Mouse (Mus musculus): ENCODE results near the gene Cnpy2. TPM values are rescaled to one million over a fixed set of nuclear protein-coding genes. Genes with fewer than 3 reads are reported as not detected.
"Not testable (repeated sequence)": the region's sequence is repeated elsewhere in the genome, so short reads cannot be mapped to it uniquely, and the experiment has no call there.

Gene Cnpy2
- polyA plus RNA-seq, 1 experiment from 2014 or later, result 229 TPM

DNA sequence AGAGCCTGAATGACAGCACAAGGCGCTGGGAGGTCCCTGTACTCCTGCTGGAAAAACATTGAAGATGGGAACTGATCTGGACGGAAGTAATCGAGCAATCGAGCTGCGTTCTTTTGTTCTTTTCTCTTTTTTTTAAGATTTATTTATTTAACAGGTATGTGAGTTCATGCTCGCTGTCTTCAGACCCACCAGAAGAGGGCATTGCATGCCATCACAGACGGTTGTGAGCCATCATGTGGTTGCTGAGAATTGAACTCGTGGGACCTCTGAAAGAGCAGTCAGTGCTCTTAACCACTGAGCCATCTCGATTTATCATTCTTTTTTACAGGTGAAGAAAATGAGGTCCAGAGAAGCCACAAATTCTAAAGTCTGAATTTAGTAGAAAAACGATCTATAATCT, 5.4 kb downstream of the Cnpy2 start:
- Histone ChIP-seq H3K27me3 (ENCODE audit: control insufficient read depth, insufficient read depth, low read length) (no peaks in the 10 kb centered on the region), H3K27ac (ENCODE audit: low read depth, low read length) (no peak overlapping the region), H3K4me1 (replicated peaks; ENCODE audit: control insufficient read depth, insufficient read depth, low read length) (peaks cover 9% of the 10 kb centered on the region; the same call in 1 of the 2 replicates), H3K4me2 (replicated peaks; ENCODE audit: low read depth, low read length) (no peak overlapping the region), H3K9ac (ENCODE audit: low read depth, low read length) (no peak overlapping the region), H3K4me3 (ENCODE audit: low read depth, low read length) (no peak overlapping the region), H3K9me3 (ENCODE audit: control insufficient read depth, low read length) (no peaks in the 10 kb centered on the region), H3K36me3 (ENCODE audit: control insufficient read depth, insufficient read depth, low read length) (peaks cover 11% of the 10 kb centered on the region; the same call in 1 of the 2 replicates)
- no peak for DNase-seq (ENCODE audit: low spot score)
- no peak for ATAC-seq (ENCODE audit: low FRiP score)
- 91% methylated on average over 10 of the region's 10 CpGs for WGBS

DNA sequence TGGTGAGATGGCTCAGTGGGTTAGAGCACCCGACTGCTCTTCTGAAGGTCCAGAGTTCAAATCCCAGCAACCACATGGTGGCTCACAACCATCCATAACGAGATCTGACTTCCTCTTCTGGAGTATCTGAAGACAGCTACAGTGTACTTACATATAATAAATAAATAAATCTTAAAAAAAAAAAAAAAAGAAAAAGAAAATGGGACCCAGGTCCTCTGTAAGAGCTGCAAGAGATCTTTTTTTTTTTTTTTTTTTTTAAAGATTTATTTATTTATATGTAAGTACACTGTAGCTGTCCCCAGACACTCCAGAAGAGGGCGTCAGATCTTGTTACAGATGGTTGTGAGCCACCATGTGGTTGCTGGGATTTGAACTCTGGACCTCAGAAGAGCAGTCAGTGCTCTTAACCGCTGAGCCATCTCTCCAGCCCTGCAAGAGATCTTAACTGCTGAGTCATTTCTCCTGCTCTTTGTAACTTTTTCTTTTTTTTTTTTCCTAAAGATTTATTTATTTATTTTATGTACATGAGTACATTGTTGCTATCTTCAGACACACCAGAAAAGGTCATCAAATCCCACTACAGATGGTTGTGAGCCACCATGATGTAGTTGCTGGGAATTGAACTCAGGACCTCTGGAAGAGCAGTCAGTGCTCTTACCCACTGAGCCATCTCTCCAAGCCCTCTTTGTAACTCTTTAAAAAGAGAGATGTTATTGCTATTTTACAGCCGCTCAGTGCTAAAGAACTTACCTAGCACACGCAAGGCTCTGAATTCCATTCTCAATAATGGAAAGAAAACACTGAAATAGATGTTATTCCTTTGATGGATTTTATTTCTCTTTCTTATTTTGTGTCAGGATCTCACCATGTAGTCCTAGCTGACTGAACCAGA, 10.3 kb downstream of the Cnpy2 start:
- not testable (repeated sequence) for H3K4me1 ChIP-seq (replicated peaks; ENCODE audit: control insufficient read depth, insufficient read depth, low read length); H3K9me3 ChIP-seq (ENCODE audit: control insufficient read depth, low read length); H3K36me3 ChIP-seq (ENCODE audit: control insufficient read depth, insufficient read depth, low read length); H3K9ac ChIP-seq (ENCODE audit: low read depth, low read length); DNase-seq (ENCODE audit: low spot score); ATAC-seq (ENCODE audit: low FRiP score); H3K4me2 ChIP-seq (replicated peaks; ENCODE audit: low read depth, low read length); H3K27me3 ChIP-seq (ENCODE audit: control insufficient read depth, insufficient read depth, low read length); H3K27ac ChIP-seq (ENCODE audit: low read depth, low read length); H3K4me3 ChIP-seq (ENCODE audit: low read depth, low read length)
- WGBS, result 88% methylated on average over 6 of the region's 6 CpGs

DNA sequence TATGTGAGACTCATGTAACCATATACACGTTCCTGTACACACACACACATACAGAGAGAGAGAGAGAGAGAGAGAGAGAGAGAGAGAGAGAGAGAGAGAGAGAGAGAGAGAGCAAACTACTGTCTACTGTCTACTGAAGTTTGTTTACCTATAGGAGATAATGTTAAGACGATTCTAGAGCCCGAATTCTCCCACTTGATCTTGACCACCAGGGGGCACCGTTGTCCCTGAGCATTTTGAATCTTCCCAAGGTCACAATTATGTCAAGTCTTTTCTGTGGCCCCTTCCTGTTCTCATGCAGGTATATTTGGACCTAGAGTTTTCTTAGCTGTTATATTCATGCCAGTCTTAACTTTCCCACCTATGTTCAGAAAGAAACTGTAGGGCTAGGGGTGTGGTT, 13.3 kb downstream of the Cnpy2 start:
- Histone ChIP-seq H3K27ac (ENCODE audit: low read depth, low read length) (no peak overlapping the region), H3K4me1 (replicated peaks; ENCODE audit: control insufficient read depth, insufficient read depth, low read length) (0 out of 2 replicates have a peak, but pooled peaks cover 2% of the 10 kb centered on the region), H3K4me3 (ENCODE audit: low read depth, low read length) (no peak overlapping the region), H3K9ac (ENCODE audit: low read depth, low read length) (no peak overlapping the region), H3K9me3 (ENCODE audit: control insufficient read depth, low read length) (no peaks in the 10 kb centered on the region), H3K36me3 (ENCODE audit: control insufficient read depth, insufficient read depth, low read length) (no peaks in the 10 kb centered on the region), H3K27me3 (ENCODE audit: control insufficient read depth, insufficient read depth, low read length) (no peaks in the 10 kb centered on the region), H3K4me2 (replicated peaks; ENCODE audit: low read depth, low read length) (no peak overlapping the region)
- DNase-seq (ENCODE audit: low spot score) (peak; percentile 85), ATAC-seq (ENCODE audit: low FRiP score) (no peak)
- 8% methylated on average over 4 of the region's 4 CpGs for WGBS

DNA sequence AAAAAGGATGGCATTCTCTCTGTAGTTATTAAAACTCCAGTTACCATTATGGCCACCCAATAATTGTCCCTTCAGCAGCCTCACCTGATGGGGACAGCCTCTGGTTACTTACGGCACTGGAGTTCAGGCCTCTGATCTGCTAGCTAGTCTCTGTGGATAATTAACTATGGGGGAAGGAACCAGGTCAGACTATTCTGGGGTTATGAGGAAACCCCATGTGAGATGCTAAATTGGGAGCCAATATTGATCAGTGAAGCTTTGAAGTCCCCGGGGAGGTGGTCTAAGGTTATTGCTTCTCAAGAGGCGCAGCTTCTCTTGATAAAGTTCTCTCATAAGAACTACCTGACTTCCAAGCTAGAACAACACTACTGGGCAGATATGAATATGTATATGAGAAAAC, 13.9 kb downstream of the Cnpy2 start:
- DNase-seq (ENCODE audit: low spot score) (no peak), ATAC-seq (ENCODE audit: low FRiP score) (no peak)
- Histone ChIP-seq H3K9ac (ENCODE audit: low read depth, low read length) (no peak overlapping the region), H3K27ac (ENCODE audit: low read depth, low read length) (no peak overlapping the region), H3K4me2 (replicated peaks; ENCODE audit: low read depth, low read length) (no peak overlapping the region), H3K27me3 (ENCODE audit: control insufficient read depth, insufficient read depth, low read length) (no peaks in the 10 kb centered on the region), H3K36me3 (ENCODE audit: control insufficient read depth, insufficient read depth, low read length) (no peaks in the 10 kb centered on the region), H3K9me3 (ENCODE audit: control insufficient read depth, low read length) (no peaks in the 10 kb centered on the region), H3K4me1 (replicated peaks; ENCODE audit: control insufficient read depth, insufficient read depth, low read length) (0 out of 2 replicates have a peak, but pooled peaks cover 2% of the 10 kb centered on the region), H3K4me3 (ENCODE audit: low read depth, low read length) (no peak overlapping the region)
- 92% methylated on average over 3 of the region's 3 CpGs for WGBS

DNA sequence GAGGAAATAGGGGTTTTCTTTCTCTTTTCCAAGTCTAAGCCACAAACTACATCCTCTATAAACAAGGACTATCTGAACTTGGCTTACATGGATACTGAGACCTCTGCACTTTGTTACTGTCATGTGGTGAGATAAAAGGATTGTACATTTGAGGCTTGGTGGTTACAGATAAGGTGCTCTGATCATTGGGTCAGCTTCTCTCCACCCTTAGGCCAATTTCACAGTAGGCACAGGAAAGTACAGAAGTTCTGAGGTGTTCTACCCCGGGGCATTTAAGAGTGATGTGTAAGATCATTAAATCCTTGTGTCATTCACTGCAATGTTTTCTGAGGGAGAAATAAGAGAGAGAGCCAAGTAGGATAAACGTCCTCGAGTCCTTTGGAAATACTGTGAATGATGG, 14.3 kb downstream of the Cnpy2 start:
- no peak overlapping the region for H3K9ac ChIP-seq (ENCODE audit: low read depth, low read length)
- no peaks in the 10 kb centered on the region for H3K36me3 ChIP-seq (ENCODE audit: control insufficient read depth, insufficient read depth, low read length)
- no peak overlapping the region for H3K4me2 ChIP-seq (replicated peaks; ENCODE audit: low read depth, low read length)
- H3K4me3 ChIP-seq (ENCODE audit: low read depth, low read length), result no peak overlapping the region
- no peaks in the 10 kb centered on the region for H3K27me3 ChIP-seq (ENCODE audit: control insufficient read depth, insufficient read depth, low read length)
- no peak for DNase-seq (ENCODE audit: low spot score)
- ATAC-seq (ENCODE audit: low FRiP score), result no peak
- H3K9me3 ChIP-seq (ENCODE audit: control insufficient read depth, low read length), result no peaks in the 10 kb centered on the region
- 0 out of 2 replicates have a peak, but pooled peaks cover 2% of the 10 kb centered on the region for H3K4me1 ChIP-seq (replicated peaks; ENCODE audit: control insufficient read depth, insufficient read depth, low read length)
- no peak overlapping the region for H3K27ac ChIP-seq (ENCODE audit: low read depth, low read length)
- 89% methylated on average over 3 of the region's 3 CpGs for WGBS

DNA sequence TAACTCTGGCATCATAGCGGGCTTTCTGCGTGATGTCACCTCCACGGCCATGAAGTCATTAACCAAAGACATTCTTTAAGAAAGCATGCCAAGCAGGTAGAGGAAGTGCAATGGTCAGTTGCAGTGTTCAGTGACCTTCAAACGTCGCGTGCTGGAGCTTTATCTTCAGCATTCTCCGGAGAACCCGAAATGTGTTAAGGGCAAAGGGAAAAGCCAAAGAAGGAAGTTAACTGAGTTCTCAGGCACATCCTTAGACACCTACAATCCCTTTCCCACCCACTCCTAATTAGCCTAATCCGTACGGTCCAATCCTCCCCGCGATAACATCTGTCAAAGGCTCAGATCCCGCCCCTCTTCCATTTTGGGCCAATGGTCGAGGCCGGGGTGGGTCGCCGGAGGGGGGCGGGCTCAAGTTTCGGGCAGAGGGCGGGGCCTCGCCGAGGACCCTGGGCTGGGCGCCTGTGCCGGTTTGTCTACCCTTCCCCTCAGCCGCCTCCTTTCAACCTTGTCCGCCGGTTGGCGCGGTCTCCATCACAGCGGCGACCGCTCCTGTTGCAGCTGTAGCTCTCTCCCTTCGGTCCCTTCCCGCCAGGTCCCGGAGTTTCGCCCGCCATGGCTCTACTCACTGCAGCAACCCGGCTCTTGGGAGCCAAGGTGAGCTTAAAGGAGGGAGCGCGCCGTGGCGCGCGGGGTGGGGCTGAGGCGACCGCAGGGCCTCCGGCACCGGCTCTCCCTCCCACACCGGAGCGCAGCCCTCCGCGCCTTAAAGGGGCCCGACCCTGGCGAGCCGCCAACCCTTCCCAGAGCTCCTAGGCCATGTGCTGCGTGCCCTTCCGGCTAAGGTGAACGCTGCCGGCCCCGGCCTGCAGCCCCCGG, 15.3 kb downstream of the Cnpy2 start, which contains the start of gene Cs:
Gene Cs (plus strand): TSS at position 429 of the 876 bp plus-strand sequence.
- no peaks in the 10 kb centered on the region for H3K36me3 ChIP-seq (ENCODE audit: control insufficient read depth, insufficient read depth, low read length)
- no peaks in the 10 kb centered on the region for H3K27me3 ChIP-seq (ENCODE audit: control insufficient read depth, insufficient read depth, low read length)
- H3K9ac ChIP-seq (ENCODE audit: low read depth, low read length), result peak within 1 kb of the TSS; percentile 92
- ATAC-seq (ENCODE audit: low FRiP score), result peak; percentile 99
- H3K9me3 ChIP-seq (ENCODE audit: control insufficient read depth, low read length), result no peaks in the 10 kb centered on the region
- peak within 1 kb of the TSS; percentile 86 for H3K27ac ChIP-seq (ENCODE audit: low read depth, low read length)
- H3K4me1 ChIP-seq (replicated peaks; ENCODE audit: control insufficient read depth, insufficient read depth, low read length), result 0 out of 2 replicates have a peak, but pooled peaks cover 2% of the 10 kb centered on the region
- DNase-seq (ENCODE audit: low spot score), result peak; percentile 96
- H3K4me3 ChIP-seq (ENCODE audit: low read depth, low read length), result peak within 1 kb of the TSS; percentile 98
- WGBS, result 2% methylated on average over 61 of the region's 61 CpGs
- H3K4me2 ChIP-seq (replicated peaks; ENCODE audit: low read depth, low read length), result peak within 1 kb of the TSS; percentile 83

DNA sequence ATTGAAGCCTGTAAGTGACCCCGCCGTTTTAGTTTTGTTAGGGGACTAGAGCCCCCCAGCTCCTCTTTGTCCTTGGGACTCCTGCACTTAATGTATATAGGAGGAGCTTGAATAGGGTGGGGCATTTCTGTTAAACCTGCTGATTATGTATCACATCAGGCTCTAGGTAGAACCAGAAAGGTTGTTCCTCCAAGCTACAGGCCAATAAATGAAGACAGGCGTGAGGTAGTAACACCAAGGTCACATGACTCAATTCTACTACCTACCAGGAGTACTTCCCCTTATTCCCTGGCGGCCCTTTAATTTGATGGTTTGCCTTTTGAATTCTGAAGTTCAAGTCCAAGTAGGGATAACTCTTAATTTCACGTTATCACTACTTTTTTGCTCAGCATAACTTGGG, 16.2 kb downstream of the Cnpy2 start:
- DNase-seq (ENCODE audit: low spot score), result no peak
- no peaks in the 10 kb centered on the region for H3K36me3 ChIP-seq (ENCODE audit: control insufficient read depth, insufficient read depth, low read length)
- peak overlapping the region; percentile 98 for H3K4me3 ChIP-seq (ENCODE audit: low read depth, low read length)
- peak overlapping the region; percentile 86; the same call in 1 of the 2 replicates for H3K27ac ChIP-seq (ENCODE audit: low read depth, low read length)
- 0 out of 2 replicates have a peak, but pooled peaks cover 2% of the 10 kb centered on the region for H3K4me1 ChIP-seq (replicated peaks; ENCODE audit: control insufficient read depth, insufficient read depth, low read length)
- peak overlapping the region; percentile 92 for H3K9ac ChIP-seq (ENCODE audit: low read depth, low read length)
- H3K27me3 ChIP-seq (ENCODE audit: control insufficient read depth, insufficient read depth, low read length), result no peaks in the 10 kb centered on the region
- ATAC-seq (ENCODE audit: low FRiP score), result no peak
- 24% methylated on average over 5 of the region's 5 CpGs for WGBS
- peak overlapping the region; percentile 83 for H3K4me2 ChIP-seq (replicated peaks; ENCODE audit: low read depth, low read length)
- no peaks in the 10 kb centered on the region for H3K9me3 ChIP-seq (ENCODE audit: control insufficient read depth, low read length)

DNA sequence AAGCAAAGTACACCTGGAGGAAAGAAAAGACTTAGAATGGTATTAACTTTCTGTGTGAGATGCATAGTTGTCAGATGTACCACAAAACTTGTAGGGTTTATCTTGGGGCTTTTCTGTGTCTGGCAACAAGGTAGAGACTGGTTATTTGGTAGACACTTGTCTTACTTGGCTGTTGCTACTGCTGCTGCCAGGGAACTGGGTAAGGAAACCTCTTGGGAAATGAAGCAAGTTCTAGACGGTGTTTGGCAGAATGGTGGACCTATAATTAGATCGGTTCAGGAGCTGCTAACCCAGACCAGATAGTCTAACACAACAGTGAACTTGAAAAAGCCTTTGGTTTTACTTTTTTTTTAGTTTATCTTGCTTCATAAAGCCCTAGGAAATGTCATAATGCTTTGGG, 16.7 kb downstream of the Cnpy2 start:
- ATAC-seq (ENCODE audit: low FRiP score) (no peak), DNase-seq (ENCODE audit: low spot score) (no peak)
- WGBS, result 82% methylated on average over 2 of the region's 2 CpGs
- H3K4me2 ChIP-seq (replicated peaks; ENCODE audit: low read depth, low read length), result peak overlapping the region; percentile 83; the same call in 1 of the 2 replicates
- H3K4me3 ChIP-seq (ENCODE audit: low read depth, low read length), result peak overlapping the region; percentile 98
- H3K27ac ChIP-seq (ENCODE audit: low read depth, low read length), result no peak overlapping the region
- no peaks in the 10 kb centered on the region for H3K36me3 ChIP-seq (ENCODE audit: control insufficient read depth, insufficient read depth, low read length)
- H3K27me3 ChIP-seq (ENCODE audit: control insufficient read depth, insufficient read depth, low read length), result no peaks in the 10 kb centered on the region
- no peaks in the 10 kb centered on the region for H3K9me3 ChIP-seq (ENCODE audit: control insufficient read depth, low read length)
- H3K9ac ChIP-seq (ENCODE audit: low read depth, low read length), result no peak overlapping the region; the same call in 1 of the 2 replicates
- 0 out of 2 replicates have a peak, but pooled peaks cover 2% of the 10 kb centered on the region for H3K4me1 ChIP-seq (replicated peaks; ENCODE audit: control insufficient read depth, insufficient read depth, low read length)
